Mouse (Mus musculus): ENCODE data around the gene Itgax. TPM values are rescaled to one million over a fixed set of nuclear protein-coding genes. Genes with fewer than 3 reads are reported as not detected.

Gene Itgax
- under 1 TPM; 0.13 to 0.59 TPM for total RNA-seq (2021)
- long read RNA-seq, partial matches to known transcripts = 1 of 1 reads
- long read RNA-seq, other reads (novel, unspliced or antisense) = 0 of 1 reads

DNA sequence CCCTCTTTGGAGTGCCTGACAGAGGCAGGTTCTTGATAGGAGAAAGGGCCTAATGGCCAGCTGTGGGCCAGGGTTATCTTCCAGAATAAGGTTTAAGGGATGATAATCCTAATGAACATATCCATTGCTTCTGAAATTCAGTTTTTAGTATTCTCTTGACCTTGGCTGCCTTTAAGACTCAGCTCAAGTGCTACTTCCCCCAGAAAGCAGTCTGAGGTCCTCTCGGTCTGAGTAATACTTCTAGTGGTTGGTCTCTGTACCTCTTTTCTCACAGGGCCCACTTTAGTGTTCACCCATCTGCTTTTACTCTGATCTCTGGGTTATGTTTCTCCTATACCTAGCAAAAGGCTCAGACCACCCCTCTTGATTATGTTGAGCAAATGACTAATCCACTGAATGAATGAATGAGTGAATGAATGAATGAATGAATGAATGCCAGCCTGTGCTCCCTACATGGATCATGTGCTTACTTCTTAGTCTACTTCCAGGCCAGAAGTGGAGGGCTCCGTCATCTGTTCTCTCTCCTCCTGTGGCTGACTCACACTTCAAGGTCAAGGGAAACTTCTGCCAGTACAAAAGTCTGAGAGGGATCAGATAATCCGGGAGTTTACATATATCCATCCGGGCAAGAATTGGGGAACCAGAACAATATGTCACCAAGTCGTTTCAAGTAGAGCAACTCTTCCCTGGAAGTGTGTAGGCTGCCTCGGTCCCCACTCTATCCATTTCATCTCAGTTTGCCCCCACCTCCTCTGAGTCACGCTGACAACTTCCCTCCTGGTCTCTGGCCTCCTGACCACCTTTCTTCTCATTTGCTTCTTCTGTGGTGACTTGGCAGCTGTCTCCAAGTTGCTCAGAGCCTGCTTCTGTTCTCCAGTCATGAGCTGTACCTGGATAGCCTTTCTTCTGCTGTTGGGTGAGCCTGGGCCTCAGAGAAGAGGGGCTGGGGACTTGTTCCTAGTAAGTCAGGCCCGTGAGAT lies at the start of gene Itgax:
Itgax (plus strand) TSS at position 807 of the 980 bp plus-strand sequence.
- DNase-seq (ENCODE audit: low spot score in 2 of 2) = no peak

GRCm38 (mm10) chr7:128080012-128080411 lies 49.3 kb upstream of the Itgax start:
- DNase-seq (ENCODE audit: low spot score in 2 of 2) = no peak

GRCm38 (mm10) chr7:128089141-128089540 lies 40.2 kb upstream of the Itgax start:
- no peak for DNase-seq (ENCODE audit: low spot score in 2 of 2)

GRCm38 (mm10) chr7:128098135-128098534 lies 31.2 kb upstream of the Itgax start:
- DNase-seq (ENCODE audit: low spot score in 2 of 2) = no peak

GRCm38 (mm10) chr7:128100742-128101357 lies 28.5 kb upstream of the Itgax start:
- DNase-seq (ENCODE audit: low spot score in 2 of 2) = no peak

GRCm38 (mm10) chr7:128105246-128105645 lies 24.1 kb upstream of the Itgax start:
- peak; percentile 30 to 81 for DNase-seq (ENCODE audit: low spot score in 2 of 2)

DNA sequence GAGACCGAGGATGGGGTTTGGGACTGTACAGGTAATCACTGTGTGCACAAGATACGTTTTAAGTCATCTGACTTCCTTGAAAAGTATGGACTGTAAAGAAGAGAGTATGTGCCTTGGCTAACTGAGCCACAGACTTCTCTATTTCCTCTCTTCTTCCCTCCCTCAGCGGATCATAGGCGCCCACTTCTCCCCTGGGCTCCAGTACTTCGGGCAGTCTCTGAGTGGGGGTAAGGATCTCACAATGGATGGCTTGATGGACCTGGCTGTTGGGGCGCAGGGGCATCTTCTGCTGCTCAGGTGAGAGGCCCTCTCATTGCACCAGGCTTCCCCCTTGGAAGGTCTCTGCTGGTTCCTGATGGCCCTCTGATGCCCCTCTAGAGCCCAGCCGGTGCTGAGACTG lies 21.9 kb upstream of the Itgax start:
- DNase-seq (ENCODE audit: low spot score in 2 of 2) = no peak

DNA sequence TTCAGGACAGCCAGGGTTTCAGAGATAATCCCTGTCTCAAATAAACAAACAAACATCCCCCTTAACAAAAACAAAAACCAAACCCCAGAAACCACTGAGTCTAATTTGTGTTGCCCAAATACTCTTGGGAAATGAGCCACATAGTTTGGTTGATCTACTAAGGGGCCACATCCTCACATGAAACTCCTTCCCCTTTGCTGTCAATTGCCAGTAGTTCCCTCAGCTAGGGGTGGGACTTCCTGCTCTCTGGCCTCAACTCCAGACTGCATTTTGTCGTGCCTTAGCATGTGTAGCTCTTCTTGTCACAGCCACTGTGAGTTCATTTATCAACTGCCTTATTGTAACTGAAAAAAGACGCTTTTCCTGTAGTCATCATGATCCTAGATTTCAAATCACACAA lies 19.0 kb upstream of the Itgax start:
- no peak for DNase-seq (ENCODE audit: low spot score in 2 of 2)

- DNase-seq (ENCODE audit: low spot score in 2 of 2) = no peak
These were observed 17.2 kb upstream of the Itgax start for GRCm38 (mm10) chr7:128112131-128112530.

DNA sequence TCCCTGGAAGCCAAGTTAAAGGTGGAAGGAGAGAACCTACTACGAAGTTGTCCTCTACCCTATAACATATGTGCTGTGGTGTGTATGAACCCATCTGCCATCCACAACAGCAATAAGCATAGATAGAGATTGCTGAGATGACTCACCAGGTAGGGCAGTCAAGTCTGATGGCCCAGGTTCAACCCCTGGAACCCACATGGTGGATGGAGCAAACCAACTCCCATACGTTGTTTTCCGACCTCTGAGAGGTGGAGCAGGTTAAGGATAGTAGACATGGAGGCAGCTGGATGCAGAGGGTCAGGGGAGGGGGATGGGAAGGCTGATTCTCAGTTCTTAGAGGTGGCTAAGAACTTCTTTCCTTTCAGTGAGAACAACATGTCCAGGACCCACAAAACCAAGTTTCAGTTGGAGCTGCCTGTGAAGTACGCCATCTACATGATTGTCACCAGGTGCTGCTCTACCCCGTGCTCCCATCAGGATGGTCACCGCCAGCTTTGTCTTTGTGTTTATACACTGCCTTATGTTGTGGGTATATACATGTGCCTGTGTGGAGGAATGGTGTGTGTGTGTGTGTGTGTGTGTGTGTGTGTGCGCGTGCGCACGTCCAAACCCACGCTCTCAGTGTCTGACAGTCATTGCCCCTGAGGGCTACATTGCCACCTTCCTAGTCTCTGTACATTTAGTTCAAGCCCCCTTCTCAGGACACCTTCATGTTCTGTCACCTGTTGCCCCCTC lies 14.8 kb upstream of the Itgax start:
- DNase-seq (ENCODE audit: low spot score in 2 of 2) = no peak

- DNase-seq (ENCODE audit: low spot score in 2 of 2) = no peak
These were observed 14.0 kb upstream of the Itgax start for GRCm38 (mm10) chr7:128115211-128115958.

DNA sequence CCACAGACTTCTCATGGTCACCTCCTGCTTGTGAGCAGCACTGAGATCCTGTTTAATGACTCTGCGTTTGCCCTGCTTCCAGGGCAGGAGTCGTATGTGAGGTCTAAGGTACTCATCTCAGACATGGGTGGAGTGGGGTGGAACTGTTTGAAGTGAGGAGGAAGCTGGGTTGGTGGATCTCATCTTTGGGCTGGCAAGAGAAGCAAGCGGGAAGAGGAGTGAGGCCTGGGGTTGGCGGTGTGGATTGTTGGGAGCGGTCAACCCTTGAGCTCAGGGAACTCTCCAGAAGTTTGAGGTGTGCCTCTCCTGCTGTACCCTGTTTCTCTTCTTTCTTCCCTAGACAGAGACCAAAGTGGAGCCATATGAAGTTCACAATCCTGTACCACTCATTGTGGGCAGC lies 13.0 kb upstream of the Itgax start:
- no peak for DNase-seq (ENCODE audit: low spot score in 2 of 2)

- no peak for DNase-seq (ENCODE audit: low spot score in 2 of 2)
These were observed 9.4 kb upstream of the Itgax start for GRCm38 (mm10) chr7:128119726-128120490.

GRCm38 (mm10) chr7:128132148-128132547 lies 2.8 kb downstream of the Itgax start:
- no peak for DNase-seq (ENCODE audit: low spot score in 2 of 2)

DNA sequence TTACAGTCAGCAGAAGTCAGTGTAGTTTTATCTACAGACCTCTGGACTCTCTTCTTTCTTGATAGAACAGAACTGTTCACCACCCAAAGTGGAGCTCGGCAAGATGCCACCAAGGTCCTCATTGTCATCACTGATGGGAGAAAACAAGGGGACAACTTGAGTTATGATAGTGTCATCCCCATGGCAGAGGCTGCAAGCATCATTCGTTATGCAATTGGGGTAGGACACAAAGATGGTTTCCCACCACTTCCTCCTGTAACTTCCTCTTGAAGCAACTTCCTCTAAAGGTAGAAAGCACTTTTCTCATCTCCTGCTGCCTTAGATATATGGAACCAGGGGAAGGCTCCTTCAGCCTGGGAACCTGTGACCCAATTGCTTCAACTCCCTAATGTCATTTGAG lies 4.2 kb downstream of the Itgax start:
- DNase-seq (ENCODE audit: low spot score in 2 of 2) = no peak

GRCm38 (mm10) chr7:128136927-128137326 lies 7.6 kb downstream of the Itgax start:
- no peak for DNase-seq (ENCODE audit: low spot score in 2 of 2)

- peak in 1 of 2 experiments; percentile 8 for DNase-seq (ENCODE audit: low spot score in 2 of 2)
These were observed 10.3 kb downstream of the Itgax start for GRCm38 (mm10) chr7:128139611-128140010.

GRCm38 (mm10) chr7:128150970-128151369 lies 21.6 kb downstream of the Itgax start:
- DNase-seq (ENCODE audit: low spot score in 2 of 2) = no peak

- no peak for DNase-seq (ENCODE audit: low spot score in 2 of 2)
These were observed 24.7 kb downstream of the Itgax start, which contains the start of gene Itgad for GRCm38 (mm10) chr7:128154076-128154475. Itgad (plus strand) TSS chr7:128154376.

DNA sequence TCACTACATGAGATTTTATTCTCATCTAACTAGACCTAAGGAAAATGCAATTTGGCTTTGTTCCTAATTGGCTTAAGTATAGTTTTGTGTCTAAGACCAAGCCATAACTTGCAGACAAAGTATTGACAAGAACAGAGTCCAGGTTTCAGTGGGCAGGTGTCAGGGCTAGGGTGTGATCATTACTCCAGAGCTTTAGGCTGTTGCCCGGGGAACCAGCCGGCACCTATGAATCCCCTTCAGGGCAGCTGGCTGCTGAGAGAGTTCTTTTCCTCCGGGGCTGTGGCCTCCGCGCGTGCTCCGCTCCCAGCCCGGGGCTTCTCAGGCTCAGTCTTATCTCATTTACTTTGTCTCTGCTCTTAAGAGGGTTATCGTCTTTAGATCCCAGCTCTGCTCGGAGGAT lies 25.6 kb downstream of the Itgax start:
- no peak for DNase-seq (ENCODE audit: low spot score in 2 of 2)
